Mouse (Mus musculus): ENCODE data around the gene Nenf. TPM values are rescaled to one million over a fixed set of nuclear protein-coding genes. Genes with fewer than 3 reads are reported as not detected.

Gene Nenf
- polyA plus RNA-seq, 1 experiment from 2014 or later: 97.0 TPM

GRCm38 (mm10) chr1:191268797-191269647 is 49.0 kb downstream of the Nenf start:
- WGBS: 64% methylated on average over 5 of the region's 5 CpGs
- no peak overlapping the region for H3K9ac ChIP-seq (ENCODE audit: low read depth, low read length)
- H3K36me3 ChIP-seq (ENCODE audit: control insufficient read depth, insufficient read depth, low read length): no peaks in the 10 kb centered on the region
- peaks cover 13% of the 10 kb centered on the region; the same call in 1 of the 2 replicates for H3K4me1 ChIP-seq (ENCODE audit: control insufficient read depth, insufficient read depth, low read length)
- no peak overlapping the region for H3K4me2 ChIP-seq (replicated peaks; ENCODE audit: low read depth, low read length)
- H3K27me3 ChIP-seq (ENCODE audit: control insufficient read depth, insufficient read depth, low read length): no peaks in the 10 kb centered on the region
- H3K9me3 ChIP-seq (ENCODE audit: control insufficient read depth, low read length): no peaks in the 10 kb centered on the region
- H3K27ac ChIP-seq (ENCODE audit: low read depth, low read length): no peak overlapping the region
- no peak overlapping the region for H3K4me3 ChIP-seq (ENCODE audit: low read length)
- ATAC-seq (ENCODE audit: low FRiP score, low TSS enrichment): no peak

GRCm38 (mm10) chr1:191267856-191268255 is 50.1 kb downstream of the Nenf start:
- WGBS: 24% methylated on average over 5 of the region's 5 CpGs

GRCm38 (mm10) chr1:191267162-191267561 is 50.8 kb downstream of the Nenf start:
- Histone ChIP-seq H3K9me3 (ENCODE audit: control insufficient read depth, low read length) (no peaks in the 10 kb centered on the region), H3K9ac (ENCODE audit: low read depth, low read length) (no peak overlapping the region), H3K4me1 (ENCODE audit: control insufficient read depth, insufficient read depth, low read length) (peaks cover 13% of the 10 kb centered on the region; the same call in 1 of the 2 replicates), H3K36me3 (ENCODE audit: control insufficient read depth, insufficient read depth, low read length) (no peaks in the 10 kb centered on the region), H3K4me3 (ENCODE audit: low read length) (no peak overlapping the region), H3K27me3 (ENCODE audit: control insufficient read depth, insufficient read depth, low read length) (no peaks in the 10 kb centered on the region), H3K27ac (ENCODE audit: low read depth, low read length) (no peak overlapping the region), H3K4me2 (replicated peaks; ENCODE audit: low read depth, low read length) (no peak overlapping the region)
- ATAC-seq (ENCODE audit: low FRiP score, low TSS enrichment): no peak
- WGBS: 82% methylated on average over 5 of the region's 5 CpGs

More at GRCm38 (mm10) chr1:191267856-191268255, 50.1 kb downstream of the Nenf start:
- peaks cover 13% of the 10 kb centered on the region; the same call in 1 of the 2 replicates for H3K4me1 ChIP-seq (ENCODE audit: control insufficient read depth, insufficient read depth, low read length)
- no peak overlapping the region for H3K27ac ChIP-seq (ENCODE audit: low read depth, low read length)
- no peak overlapping the region for H3K9ac ChIP-seq (ENCODE audit: low read depth, low read length)
- no peaks in the 10 kb centered on the region for H3K36me3 ChIP-seq (ENCODE audit: control insufficient read depth, insufficient read depth, low read length)
- peak; percentile 51; the same call in 1 of the 2 replicates for ATAC-seq (ENCODE audit: low FRiP score, low TSS enrichment)
- no peaks in the 10 kb centered on the region for H3K9me3 ChIP-seq (ENCODE audit: control insufficient read depth, low read length)
- no peak overlapping the region for H3K4me3 ChIP-seq (ENCODE audit: low read length)
- H3K27me3 ChIP-seq (ENCODE audit: control insufficient read depth, insufficient read depth, low read length): no peaks in the 10 kb centered on the region
- no peak overlapping the region for H3K4me2 ChIP-seq (replicated peaks; ENCODE audit: low read depth, low read length)

GRCm38 (mm10) chr1:191263471-191263870 is 54.5 kb downstream of the Nenf start:
- H3K4me2 ChIP-seq (replicated peaks; ENCODE audit: low read depth, low read length): no peak overlapping the region
- no peak overlapping the region for H3K9ac ChIP-seq (ENCODE audit: low read depth, low read length)
- peaks cover 12% of the 10 kb centered on the region; the same call in 1 of the 2 replicates for H3K4me1 ChIP-seq (ENCODE audit: control insufficient read depth, insufficient read depth, low read length)
- 90% methylated on average over 5 of the region's 5 CpGs for WGBS
- no peaks in the 10 kb centered on the region for H3K9me3 ChIP-seq (ENCODE audit: control insufficient read depth, low read length)
- H3K27ac ChIP-seq (ENCODE audit: low read depth, low read length): no peak overlapping the region
- ATAC-seq (ENCODE audit: low FRiP score, low TSS enrichment): no peak
- no peaks in the 10 kb centered on the region for H3K36me3 ChIP-seq (ENCODE audit: control insufficient read depth, insufficient read depth, low read length)
- H3K27me3 ChIP-seq (ENCODE audit: control insufficient read depth, insufficient read depth, low read length): no peaks in the 10 kb centered on the region
- no peak overlapping the region for H3K4me3 ChIP-seq (ENCODE audit: low read length)

- no peaks in the 10 kb centered on the region for H3K27me3 ChIP-seq (ENCODE audit: control insufficient read depth, insufficient read depth, low read length)
- no peak overlapping the region for H3K4me2 ChIP-seq (replicated peaks; ENCODE audit: low read depth, low read length)
- 0 out of 2 replicates have a peak, but pooled peaks cover 4% of the 10 kb centered on the region for H3K4me1 ChIP-seq (ENCODE audit: control insufficient read depth, insufficient read depth, low read length)
- ATAC-seq (ENCODE audit: low FRiP score, low TSS enrichment): no peak
- H3K36me3 ChIP-seq (ENCODE audit: control insufficient read depth, insufficient read depth, low read length): no peaks in the 10 kb centered on the region
- H3K4me3 ChIP-seq (ENCODE audit: low read length): no peak overlapping the region
- no peak overlapping the region for H3K9ac ChIP-seq (ENCODE audit: low read depth, low read length)
- no peaks in the 10 kb centered on the region for H3K9me3 ChIP-seq (ENCODE audit: control insufficient read depth, low read length)
- WGBS: 46% methylated on average over 6 of the region's 6 CpGs
- no peak overlapping the region for H3K27ac ChIP-seq (ENCODE audit: low read depth, low read length)
These were observed 56.1 kb downstream of the Nenf start for GRCm38 (mm10) chr1:191261861-191262260.

GRCm38 (mm10) chr1:191259661-191260060 is 58.3 kb downstream of the Nenf start:
- no peak overlapping the region for H3K4me2 ChIP-seq (replicated peaks; ENCODE audit: low read depth, low read length)
- no peaks in the 10 kb centered on the region for H3K9me3 ChIP-seq (ENCODE audit: control insufficient read depth, low read length)
- WGBS: 51% methylated on average over 5 of the region's 5 CpGs
- no peaks in the 10 kb centered on the region for H3K27me3 ChIP-seq (ENCODE audit: control insufficient read depth, insufficient read depth, low read length)
- H3K4me1 ChIP-seq (ENCODE audit: control insufficient read depth, insufficient read depth, low read length): 0 out of 2 replicates have a peak, but pooled peaks cover 4% of the 10 kb centered on the region
- no peak overlapping the region for H3K4me3 ChIP-seq (ENCODE audit: low read length)
- no peak for ATAC-seq (ENCODE audit: low FRiP score, low TSS enrichment)
- no peak overlapping the region for H3K9ac ChIP-seq (ENCODE audit: low read depth, low read length)
- no peaks in the 10 kb centered on the region for H3K36me3 ChIP-seq (ENCODE audit: control insufficient read depth, insufficient read depth, low read length)
- H3K27ac ChIP-seq (ENCODE audit: low read depth, low read length): no peak overlapping the region

- no peaks in the 10 kb centered on the region for H3K27me3 ChIP-seq (ENCODE audit: control insufficient read depth, insufficient read depth, low read length)
- no peaks in the 10 kb centered on the region for H3K36me3 ChIP-seq (ENCODE audit: control insufficient read depth, insufficient read depth, low read length)
- H3K9ac ChIP-seq (ENCODE audit: low read depth, low read length): no peak overlapping the region
- no peak overlapping the region for H3K4me2 ChIP-seq (replicated peaks; ENCODE audit: low read depth, low read length)
- WGBS: 29% methylated on average over 7 of the region's 7 CpGs
- no peak overlapping the region for H3K4me3 ChIP-seq (ENCODE audit: low read length)
- no peaks in the 10 kb centered on the region for H3K9me3 ChIP-seq (ENCODE audit: control insufficient read depth, low read length)
- no peak overlapping the region for H3K27ac ChIP-seq (ENCODE audit: low read depth, low read length)
- peaks cover 8% of the 10 kb centered on the region; the same call in 1 of the 2 replicates for H3K4me1 ChIP-seq (ENCODE audit: control insufficient read depth, insufficient read depth, low read length)
- ATAC-seq (ENCODE audit: low FRiP score, low TSS enrichment): no peak
These were observed 58.9 kb downstream of the Nenf start for GRCm38 (mm10) chr1:191259121-191259520.

GRCm38 (mm10) chr1:191258521-191258920 is 59.5 kb downstream of the Nenf start:
- no peak for ATAC-seq (ENCODE audit: low FRiP score, low TSS enrichment)
- no peak overlapping the region for H3K4me3 ChIP-seq (ENCODE audit: low read length)
- H3K9me3 ChIP-seq (ENCODE audit: control insufficient read depth, low read length): no peaks in the 10 kb centered on the region
- H3K36me3 ChIP-seq (ENCODE audit: control insufficient read depth, insufficient read depth, low read length): no peaks in the 10 kb centered on the region
- H3K27ac ChIP-seq (ENCODE audit: low read depth, low read length): no peak overlapping the region
- WGBS: 54% methylated on average over 3 of the region's 3 CpGs
- peaks cover 9% of the 10 kb centered on the region; the same call in 1 of the 2 replicates for H3K4me1 ChIP-seq (ENCODE audit: control insufficient read depth, insufficient read depth, low read length)
- no peak overlapping the region for H3K4me2 ChIP-seq (replicated peaks; ENCODE audit: low read depth, low read length)
- H3K9ac ChIP-seq (ENCODE audit: low read depth, low read length): no peak overlapping the region
- no peaks in the 10 kb centered on the region for H3K27me3 ChIP-seq (ENCODE audit: control insufficient read depth, insufficient read depth, low read length)

GRCm38 (mm10) chr1:191257981-191258380 is 60.0 kb downstream of the Nenf start:
- ATAC-seq (ENCODE audit: low FRiP score, low TSS enrichment): no peak
- no peak overlapping the region for H3K27ac ChIP-seq (ENCODE audit: low read depth, low read length)
- no peaks in the 10 kb centered on the region for H3K36me3 ChIP-seq (ENCODE audit: control insufficient read depth, insufficient read depth, low read length)
- whole genome bisulfite sequencing: 38% methylated on average over 2 of the region's 2 CpGs
- H3K9ac ChIP-seq (ENCODE audit: low read depth, low read length): no peak overlapping the region
- no peak overlapping the region for H3K4me3 ChIP-seq (ENCODE audit: low read length)
- H3K27me3 ChIP-seq (ENCODE audit: control insufficient read depth, insufficient read depth, low read length): no peaks in the 10 kb centered on the region
- peaks cover 9% of the 10 kb centered on the region; the same call in 1 of the 2 replicates for H3K4me1 ChIP-seq (ENCODE audit: control insufficient read depth, insufficient read depth, low read length)
- no peaks in the 10 kb centered on the region for H3K9me3 ChIP-seq (ENCODE audit: control insufficient read depth, low read length)
- no peak overlapping the region for H3K4me2 ChIP-seq (replicated peaks; ENCODE audit: low read depth, low read length)

Data from kidney, embryonic 14.5 days (tissue).